Mouse (Mus musculus) bone marrow, adult 2 months (tissue): ENCODE measurements around the gene Usp38.

Source experiments
- CTCF ChIP-seq: fragments of 200-500 bp; IDR thresholded peaks from 2 replicates; pipeline ENCODE4 v1.5.1; 2011; ENCODE audit warnings: low read length, control low read depth; ENCODE audit not compliant: control insufficient read depth, insufficient read depth
- POLR2A ChIP-seq: fragments of 200-500 bp; IDR thresholded peaks from 2 replicates; pipeline ENCODE4 v1.6.1; 2011; ENCODE audit warnings: low read depth, mild to moderate bottlenecking, control low read depth, low read length, borderline replicate concordance; ENCODE audit not compliant: control insufficient read depth

- no peak for TF ChIP-seq POLR2A
- no peak for TF ChIP-seq CTCF
These were observed 33.0 kb downstream of the Usp38 start for GRCm38 (mm10) chr8:80981696-80982095.
